Mouse (Mus musculus) CH12.LX (cell line): ENCODE measurements around the gene Pclo. TPM values are rescaled to one million over a fixed set of nuclear protein-coding genes. Genes with fewer than 3 reads are reported as not detected.

Experiments used
- DNase-seq: peaks from one replicate; pipeline ENCODE4 v3.0.0-alpha.2; 2013; ENCODE audit errors: extremely low read depth
- H3K27ac ChIP-seq: 2 replicates; pipeline ENCODE4 v1.5.1; 2012; ENCODE audit warnings: low read depth, mild to moderate bottlenecking, control low read depth, moderate library complexity; ENCODE audit not compliant: insufficient read depth
- H3K27me3 ChIP-seq: replicated peaks from 2 replicates; pipeline ENCODE3; 2012; ENCODE audit warnings: inconsistent platforms
- H3K36me3 ChIP-seq, 2 experiments: replicated peaks in 1 of 2; 2 replicates each; pipeline versions ENCODE3 to v1.6.1; 2012; ENCODE audit warnings: inconsistent platforms in 1 of 2, low read length in 1 of 2, mild to moderate bottlenecking in 1 of 2, mixed read lengths in 1 of 2, moderate library complexity in 1 of 2; ENCODE audit not compliant: control insufficient read depth in 1 of 2, insufficient read depth in 1 of 2
- H3K4me1 ChIP-seq, 2 experiments: 2 replicates each; pipeline ENCODE4 v1.6.1; 2012; ENCODE audit warnings: inconsistent platforms in 1 of 2, moderate library complexity in 1 of 2; ENCODE audit not compliant: insufficient read depth in 2 of 2, control insufficient read depth in 1 of 2
- H3K4me2 ChIP-seq: 2 replicates; pipeline ENCODE4 v1.6.1; 2012; ENCODE audit warnings: low read depth, mild to moderate bottlenecking, control low read depth; ENCODE audit not compliant: poor library complexity, insufficient read depth, severe bottlenecking
- H3K4me3 ChIP-seq, 3 experiments: fragments of 150-350 bp in 1 of 3; sonication (generic) in 1 of 3; replicated peaks in 1 of 3; 2 replicates each; pipeline versions ENCODE3 to v1.5.1; 2011 to 2012; ENCODE audit warnings: low read depth in 2 of 3, low read length in 2 of 3, mild to moderate bottlenecking in 2 of 3, moderate library complexity in 2 of 3, control low read depth in 1 of 3, improper control_type of control experiment in 1 of 3, inconsistent platforms in 1 of 3, mixed read lengths in 1 of 3; ENCODE audit not compliant: poor library complexity in 1 of 3
- H3K79me2 ChIP-seq: replicated peaks from 2 replicates; pipeline ENCODE4 v1.6.1; 2012; ENCODE audit warnings: mild to moderate bottlenecking, moderate library complexity; ENCODE audit not compliant: control insufficient read depth, poor library complexity, insufficient read depth, severe bottlenecking; ENCODE audit errors: extremely low read depth
- H3K9ac ChIP-seq: 2 replicates; pipeline ENCODE4 v1.6.1; 2012; ENCODE audit warnings: low read depth, mild to moderate bottlenecking, control low read depth, moderate library complexity; ENCODE audit not compliant: insufficient read depth
- H3K9me3 ChIP-seq: replicated peaks from 2 replicates; pipeline ENCODE3; 2012; ENCODE audit warnings: low read length, inconsistent platforms, mixed read lengths
- CHD1 ChIP-seq: IDR thresholded peaks from 2 replicates; pipeline ENCODE4 v1.6.1; 2012; ENCODE audit warnings: low read depth, low read length, improper control_type of control experiment, inconsistent platforms
- CTCF ChIP-seq, 2 experiments: IDR thresholded peaks in 1 of 2; conservative IDR thresholded peaks in 1 of 2; 2 replicates each; pipeline ENCODE4 v1.5.1; 2011 to 2012; ENCODE audit warnings: low read depth in 2 of 2, low read length in 2 of 2, improper control_type of control experiment in 1 of 2, inconsistent platforms in 1 of 2, mild to moderate bottlenecking in 1 of 2, moderate library complexity in 1 of 2
- ETS1 ChIP-seq: conservative IDR thresholded peaks from 2 replicates; pipeline ENCODE4 v1.6.1; 2012; ENCODE audit warnings: low read depth, mild to moderate bottlenecking, inconsistent platforms, low read length, improper control_type of control experiment, moderate library complexity
- GABPA ChIP-seq: IDR thresholded peaks from 2 replicates; pipeline ENCODE4 v1.6.1; 2012; ENCODE audit warnings: low read depth, low read length, improper control_type of control experiment, inconsistent platforms; ENCODE audit not compliant: insufficient replicate concordance
- JUND ChIP-seq: conservative IDR thresholded peaks from 2 replicates; pipeline ENCODE4 v1.6.1; 2011; ENCODE audit warnings: low read depth, low read length, improper control_type of control experiment
- KAT2A ChIP-seq: IDR thresholded peaks from 2 replicates; pipeline ENCODE4 v1.6.1; 2012; ENCODE audit warnings: low read length, improper control_type of control experiment, inconsistent platforms; ENCODE audit not compliant: insufficient replicate concordance
- MXI1 ChIP-seq: IDR thresholded peaks from 2 replicates; pipeline ENCODE4 v1.6.1; 2011; ENCODE audit warnings: mild to moderate bottlenecking, low read depth, low read length, improper control_type of control experiment
- MYC ChIP-seq: IDR thresholded peaks from 2 replicates; pipeline ENCODE4 v1.6.1; 2011; ENCODE audit warnings: low read depth, mild to moderate bottlenecking, improper control_type of control experiment, low read length
- PAX5 ChIP-seq: IDR thresholded peaks from 2 replicates; pipeline ENCODE4 v1.6.1; 2012; ENCODE audit warnings: low read length, inconsistent platforms, mixed read lengths
- POLR2AphosphoS2 ChIP-seq: IDR thresholded peaks from 2 replicates; pipeline ENCODE4 v1.6.1; 2011; ENCODE audit warnings: low read depth, low read length, improper control_type of control experiment
- RCOR1 ChIP-seq: conservative IDR thresholded peaks from 2 replicates; pipeline ENCODE4 v1.6.1; 2012; ENCODE audit warnings: low read depth, mild to moderate bottlenecking, inconsistent platforms, low read length, improper control_type of control experiment
- SIN3A ChIP-seq: IDR thresholded peaks from 2 replicates; pipeline ENCODE4 v1.6.1; 2012; ENCODE audit warnings: low read length, improper control_type of control experiment, inconsistent platforms
- TBP ChIP-seq: conservative IDR thresholded peaks from 2 replicates; pipeline ENCODE4 v1.6.1; 2011; ENCODE audit warnings: low read depth, low read length, improper control_type of control experiment
- TCF12 ChIP-seq: IDR thresholded peaks from 2 replicates; pipeline ENCODE4 v1.6.1; 2014; ENCODE audit warnings: low read depth, mild to moderate bottlenecking, inconsistent platforms, low read length, improper control_type of control experiment
- UBTF ChIP-seq: IDR thresholded peaks from 2 replicates; pipeline ENCODE4 v1.6.1; 2012; ENCODE audit warnings: low read depth, mild to moderate bottlenecking, inconsistent platforms, low read length, improper control_type of control experiment, moderate library complexity
- USF1 ChIP-seq: IDR thresholded peaks from 2 replicates; pipeline ENCODE4 v1.6.1; 2014; ENCODE audit warnings: low read depth, mild to moderate bottlenecking, inconsistent platforms, low read length, improper control_type of control experiment
- USF2 ChIP-seq: conservative IDR thresholded peaks from 2 replicates; pipeline ENCODE4 v1.6.1; 2011; ENCODE audit warnings: low read depth, low read length, improper control_type of control experiment
- ZC3H11A ChIP-seq: IDR thresholded peaks from 2 replicates; pipeline ENCODE4 v1.6.1; 2012; ENCODE audit warnings: low read depth, mild to moderate bottlenecking, inconsistent platforms, low read length, improper control_type of control experiment
- ZKSCAN1 ChIP-seq: IDR thresholded peaks from 2 replicates; pipeline ENCODE4 v1.6.1; 2012; ENCODE audit warnings: low read depth, inconsistent platforms, low read length, improper control_type of control experiment, borderline replicate concordance
- ZMIZ1 ChIP-seq: IDR thresholded peaks from 2 replicates; pipeline ENCODE4 v1.6.1; 2012; ENCODE audit warnings: low read depth, mild to moderate bottlenecking, inconsistent platforms, low read length, improper control_type of control experiment
- ZNF384 ChIP-seq: IDR thresholded peaks from 2 replicates; pipeline ENCODE4 v1.6.1; 2012; ENCODE audit warnings: low read depth, low read length, improper control_type of control experiment, inconsistent platforms
- dilution Hi-C: fragments of 300-500 bp; cut with MboI; formaldehyde crosslinking; loops from 2 replicates; pipeline ENCODE4 v1.14.3; 2020; ENCODE audit warnings: low sequenced_read_pairs; ENCODE audit not compliant: extremely low pct_unique_long_range_greater_than_20kb, extremely low pct_ligation_motif_present
- in situ Hi-C: fragments of 300-500 bp; cut with MboI; formaldehyde crosslinking; loops from 3 replicates; pipeline ENCODE4 v1.14.3; 2019; ENCODE audit warnings: low sequenced_read_pairs, low pct_ligation_motif_present, low pct_unique_long_range_greater_than_20kb, mixed read lengths
- polyA plus RNA-seq: library from polyadenylated mRNA; unstranded; fragments of >175 nt; gene quantifications from 2 replicates; pipeline ENCODE4 v1.2.1, GENCODE M21; 2012; ENCODE audit warnings: low read depth; ENCODE audit not compliant: insufficient read length
- total RNA-seq, 2 experiments: library from RNA; depleted of rRNA; stranded (reverse); fragments of 300-350 nt in 1 of 2; fragments of >200 nt in 1 of 2; gene quantifications; 2 replicates each; pipeline ENCODE4 v1.2.3; 2012 to 2014

The Pclo gene
- total and polyA plus RNA-seq, 3 experiments = not detected

DNA sequence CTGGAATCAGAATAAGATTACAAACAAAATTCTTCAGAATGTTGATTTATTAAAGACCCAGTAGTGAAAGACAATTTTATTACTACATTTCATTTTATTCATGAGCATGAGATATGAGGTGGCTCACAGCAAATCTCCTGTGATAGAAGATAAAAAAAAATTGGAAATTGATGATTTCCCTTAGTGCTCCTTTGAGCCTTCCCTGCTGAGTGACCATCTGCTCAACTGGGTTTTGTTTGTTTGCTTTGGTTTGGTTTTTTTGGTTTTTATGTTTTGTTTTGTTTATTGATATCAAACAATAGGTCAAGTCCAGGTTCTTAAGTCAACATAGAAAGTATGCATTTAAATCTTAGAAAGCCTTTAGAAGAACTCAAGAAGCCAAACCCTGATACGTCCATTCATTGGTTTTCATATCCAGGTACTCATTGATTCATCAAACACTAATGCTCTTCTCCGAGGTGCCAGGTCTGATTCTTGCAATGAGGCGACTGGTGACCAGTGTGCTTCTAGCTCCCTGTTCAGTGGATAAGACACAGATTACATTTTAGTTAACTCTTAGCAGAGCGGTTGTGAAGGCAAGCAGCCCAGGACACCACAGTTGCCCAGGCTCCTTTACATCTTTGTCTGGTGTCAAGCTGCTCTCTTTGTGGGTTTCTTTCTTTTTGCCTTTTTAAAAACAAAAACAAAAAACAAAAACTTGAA is 3.6 kb downstream of the Pclo start:
- no peaks in the 10 kb centered on the region for H3K4me1 ChIP-seq
- no peaks in the 10 kb centered on the region for H3K27me3 ChIP-seq
- no peak overlapping the region for H3K9ac ChIP-seq
- H3K79me2 ChIP-seq = no peaks in the 10 kb centered on the region
- no peak for TF ChIP-seq PAX5
- TF ChIP-seq USF1 = no peak
- TF ChIP-seq CTCF (conservative IDR thresholded peaks at IDR 0.05 in 1 of 2, IDR thresholded peaks at IDR 0.05 in 1 of 2; ENCODE audit: low read depth in 2 of 2, low read length in 2 of 2) = no peak
- TF ChIP-seq MYC = no peak
- TF ChIP-seq, all 38 proteins: peak for 0
- DNase-seq = no peak
- Histone ChIP-seq H3K4me3 (no peak overlapping the region), H3K36me3 (no peaks in the 10 kb centered on the region), H3K27ac (no peak overlapping the region), H3K9me3 (peaks cover 30% of the 10 kb centered on the region), H3K4me2 (no peak overlapping the region)
- dilution Hi-C loops = no loop called here
- in situ Hi-C loops = no loop called here

DNA sequence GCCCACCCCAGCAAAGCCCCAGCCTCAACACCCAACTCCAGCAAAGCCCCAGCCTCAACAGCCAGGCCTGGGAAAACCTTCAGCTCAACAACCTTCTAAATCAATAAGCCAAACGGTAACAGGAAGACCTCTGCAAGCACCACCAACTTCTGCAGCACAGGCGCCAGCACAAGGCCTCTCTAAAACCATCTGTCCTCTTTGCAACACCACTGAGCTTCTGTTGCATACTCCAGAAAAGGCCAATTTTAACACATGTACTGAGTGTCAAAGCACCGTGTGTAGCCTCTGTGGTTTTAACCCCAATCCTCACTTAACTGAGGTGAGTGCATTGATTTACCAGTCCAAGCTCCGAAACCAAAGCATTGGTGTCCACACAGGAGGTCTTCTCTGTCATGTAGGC is 7.3 kb downstream of the Pclo start:
- Histone ChIP-seq H3K4me3 (no peak overlapping the region), H3K9ac (no peak overlapping the region), H3K36me3 (no peaks in the 10 kb centered on the region), H3K4me2 (no peak overlapping the region), H3K27me3 (no peaks in the 10 kb centered on the region), H3K27ac (no peak overlapping the region), H3K79me2 (no peaks in the 10 kb centered on the region), H3K9me3 (peaks cover 22% of the 10 kb centered on the region), H3K4me1 (no peaks in the 10 kb centered on the region)
- DNase-seq = no peak
- dilution Hi-C loops = no loop called here
- in situ Hi-C loops = no loop called here
- TF ChIP-seq TCF12 = no peak
- TF ChIP-seq ZMIZ1 = no peak
- no peak for TF ChIP-seq ZC3H11A
- TF ChIP-seq POLR2AphosphoS2 = no peak
- TF ChIP-seq MXI1 = no peak
- TF ChIP-seq ZKSCAN1 = no peak

DNA sequence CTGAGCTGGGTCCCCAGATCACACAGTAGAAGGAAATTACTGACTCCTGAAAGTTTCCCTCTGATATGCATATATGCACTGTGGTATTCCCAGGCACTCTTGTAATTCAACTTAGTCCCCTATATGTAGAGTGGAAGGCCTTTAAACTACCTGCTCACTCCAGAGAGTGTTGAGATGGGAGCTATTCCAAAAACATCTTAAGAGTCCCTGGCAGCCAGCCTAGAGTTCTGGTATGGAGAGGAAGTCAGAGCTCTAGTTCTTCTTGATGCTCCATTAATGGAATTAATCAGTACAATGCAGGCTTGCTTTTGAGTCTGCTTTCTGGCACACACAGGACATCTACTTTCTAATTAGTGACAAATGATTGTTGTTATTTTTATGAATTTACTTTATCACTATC is 11.3 kb downstream of the Pclo start:
- TF ChIP-seq RCOR1 (no peak), ETS1 (no peak), KAT2A (no peak), CHD1 (no peak), ZKSCAN1 (no peak), ZC3H11A (no peak), TBP (no peak), UBTF (no peak), GABPA (no peak), SIN3A (no peak), ZNF384 (no peak), USF2 (no peak), JUND (no peak)
- no peak for DNase-seq

More for the DNA sequence above, 11.3 kb downstream of the Pclo start:
- Histone ChIP-seq H3K4me1 (no peaks in the 10 kb centered on the region), H3K4me2 (no peak overlapping the region), H3K36me3 (no peaks in the 10 kb centered on the region), H3K27me3 (no peaks in the 10 kb centered on the region), H3K4me3 (no peak overlapping the region), H3K79me2 (no peaks in the 10 kb centered on the region), H3K27ac (no peak overlapping the region), H3K9ac (no peak overlapping the region), H3K9me3 (peaks cover 22% of the 10 kb centered on the region)
- dilution Hi-C loops (no loop called here), in situ Hi-C loops (no loop called here)
